Mouse (Mus musculus): ENCODE results near the gene Slc38a2.

The Slc38a2 gene

DNA sequence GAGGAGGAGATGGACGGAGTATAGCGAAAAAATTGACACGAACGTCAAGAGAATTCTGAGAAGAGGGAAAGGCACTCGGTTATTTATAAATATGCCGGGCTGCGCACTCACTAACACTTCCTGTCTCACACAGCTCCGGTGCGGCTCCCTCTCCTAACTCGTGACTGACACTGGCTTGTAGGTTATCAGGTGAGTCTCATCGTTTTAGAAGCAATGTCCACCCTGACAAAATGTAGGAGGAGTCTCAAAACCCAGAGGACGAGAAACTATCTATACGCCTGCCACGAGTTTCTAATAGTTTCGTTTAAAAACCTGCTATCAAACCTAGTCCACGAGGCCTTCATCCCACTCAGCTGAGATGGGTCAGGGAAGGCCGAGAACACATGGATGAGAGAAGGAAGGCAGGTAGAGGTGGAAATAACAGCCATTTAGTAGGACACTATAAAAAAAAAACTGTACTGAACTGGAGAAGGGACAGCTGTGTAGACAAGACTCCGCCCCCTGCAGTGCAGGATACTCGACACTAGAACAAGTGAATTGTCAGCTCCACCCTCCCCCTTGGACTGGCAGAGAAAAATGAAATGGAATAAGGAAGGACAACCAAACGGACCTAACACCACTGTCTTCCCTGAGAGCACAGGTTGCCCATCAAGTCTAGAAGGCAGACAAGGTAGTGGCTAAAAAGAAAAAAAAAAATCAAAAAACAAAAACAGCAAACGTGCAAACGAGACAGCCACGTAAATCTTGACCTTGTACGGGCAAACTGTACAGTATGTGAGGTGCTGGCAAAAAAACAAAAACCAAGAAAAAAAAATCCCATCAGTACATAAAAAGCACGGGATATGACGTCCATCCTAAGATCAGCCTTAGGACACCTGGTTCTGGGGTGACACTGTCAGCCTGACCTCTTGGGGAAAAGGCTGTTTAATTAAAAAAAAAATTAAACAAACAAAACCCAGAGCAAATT lies 3.8 kb downstream of the Slc38a2 start:
- WGBS = 52% methylated on average over 26 of the region's 26 CpGs

GRCm38 (mm10) chr15:96694988-96695387 lies 4.5 kb downstream of the Slc38a2 start:
- 79% methylated on average over 7 of the region's 7 CpGs for WGBS

GRCm38 (mm10) chr15:96693688-96694087 lies 5.8 kb downstream of the Slc38a2 start:
- WGBS = 33% methylated on average over 14 of the region's 14 CpGs

DNA sequence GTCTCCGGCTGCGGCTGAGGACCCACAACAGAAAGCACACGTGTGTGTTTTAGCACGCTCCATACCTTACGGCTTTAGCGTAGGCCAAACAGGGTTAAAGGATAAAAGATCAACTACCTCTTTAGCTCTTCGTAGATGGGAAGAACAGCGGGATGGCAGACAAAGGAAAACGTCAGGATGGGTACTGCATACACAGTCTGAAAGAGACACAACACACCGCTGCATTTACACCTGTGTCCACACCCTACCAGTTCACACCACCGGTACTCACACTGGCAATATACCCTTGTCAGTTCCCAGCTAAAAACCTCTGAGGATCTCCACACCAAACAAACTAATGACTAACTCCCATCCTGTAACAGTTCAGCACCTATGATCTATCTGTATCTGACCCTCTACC lies 7.1 kb downstream of the Slc38a2 start:
- WGBS = 80% methylated on average over 11 of the region's 11 CpGs

- 84% methylated on average over 15 of the region's 15 CpGs for WGBS
Measured at GRCm38 (mm10) chr15:96691381-96691780, 8.1 kb downstream of the Slc38a2 start.

DNA sequence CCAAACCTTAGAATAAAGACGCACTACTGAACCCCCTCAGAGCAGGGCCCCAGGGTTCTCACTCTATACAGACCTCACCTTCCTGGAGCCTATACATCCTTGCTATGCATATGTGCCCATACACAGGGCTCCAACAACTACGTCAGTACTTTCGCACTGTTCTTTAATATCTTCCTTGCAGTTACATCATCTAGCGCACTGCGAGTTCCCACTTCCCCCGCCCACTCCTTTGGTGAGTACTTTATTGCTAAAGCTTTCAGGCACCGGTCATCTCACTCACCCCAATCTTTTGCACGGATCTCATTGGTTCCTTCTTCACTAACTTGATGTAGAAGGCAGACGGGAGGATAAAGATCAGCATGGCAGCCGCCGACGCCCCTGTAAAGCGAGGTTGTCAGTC lies 8.7 kb downstream of the Slc38a2 start:
- WGBS = 73% methylated on average over 13 of the region's 13 CpGs

GRCm38 (mm10) chr15:96689919-96690318 lies 9.6 kb downstream of the Slc38a2 start:
- 80% methylated on average over 9 of the region's 9 CpGs for WGBS

GRCm38 (mm10) chr15:96688784-96689318 lies 10.7 kb downstream of the Slc38a2 start:
- 70% methylated on average over 12 of the region's 12 CpGs for WGBS

DNA sequence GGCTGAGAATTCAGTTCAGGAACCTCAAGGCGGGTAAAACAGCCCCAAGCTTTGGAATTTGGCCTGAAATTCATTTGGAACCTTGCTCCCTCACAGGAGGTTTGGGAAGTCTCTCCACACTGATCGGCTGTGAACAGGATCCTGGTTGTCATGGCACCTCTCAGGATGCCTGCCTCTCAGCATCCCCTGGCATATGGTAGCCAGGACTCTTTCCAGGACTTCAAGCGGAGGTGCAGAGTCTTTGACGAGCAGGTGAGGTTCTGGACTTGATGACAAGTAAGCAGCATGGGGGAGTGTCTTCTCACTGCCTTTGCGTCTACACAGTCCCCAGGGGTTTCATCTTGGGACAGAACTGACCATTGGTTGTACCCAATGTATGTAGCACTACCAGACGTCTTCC lies 11.5 kb downstream of the Slc38a2 start:
- WGBS = 62% methylated on average over 6 of the region's 6 CpGs

DNA sequence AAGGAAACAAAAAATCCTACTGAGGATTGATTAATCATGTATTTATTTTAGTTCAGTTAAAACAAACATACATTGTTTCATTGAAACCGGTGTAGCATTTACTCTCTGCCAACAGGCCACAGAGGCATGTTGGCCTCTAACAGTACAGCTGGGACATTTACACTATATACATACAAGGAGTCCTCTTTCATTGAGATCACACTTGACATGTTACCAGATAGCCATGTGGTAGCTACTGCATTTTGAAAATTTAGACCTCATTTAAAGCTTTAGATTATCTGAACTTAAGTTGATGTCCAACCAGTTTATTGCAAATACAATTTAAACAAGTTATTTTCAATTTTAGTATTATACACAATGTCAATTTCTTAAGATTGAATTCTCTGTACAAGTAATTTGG lies 12.2 kb downstream of the Slc38a2 start:
- 44% methylated on average over 1 of the region's 1 CpGs for WGBS

GRCm38 (mm10) chr15:96686201-96687159 lies 13.1 kb downstream of the Slc38a2 start:
- 85% methylated on average over 9 of the region's 9 CpGs for whole genome bisulfite sequencing

DNA sequence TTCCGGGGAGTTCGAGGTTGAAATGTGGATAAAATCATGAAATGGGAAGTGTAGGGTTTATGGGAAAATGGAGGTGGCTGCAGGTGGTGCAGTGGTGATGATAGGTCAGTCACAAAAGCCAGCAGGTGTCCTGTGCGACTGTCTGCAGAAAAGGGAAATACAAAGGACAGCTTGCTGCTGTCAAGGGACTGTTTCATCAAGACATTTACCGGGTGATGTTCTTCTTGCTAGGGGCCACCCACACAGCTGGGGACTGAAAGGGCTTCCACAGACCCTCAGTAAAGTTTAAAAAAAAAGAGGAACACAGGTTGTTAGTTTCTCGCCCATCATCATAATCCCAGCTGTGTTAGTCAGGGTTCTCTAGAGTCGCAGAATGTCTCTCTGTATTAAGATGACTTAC lies 14.3 kb downstream of the Slc38a2 start:
- WGBS = 71% methylated on average over 6 of the region's 6 CpGs

- 29% methylated on average over 11 of the region's 11 CpGs for WGBS
Measured at GRCm38 (mm10) chr15:96684132-96684830, 15.2 kb downstream of the Slc38a2 start.

- 78% methylated on average over 19 of the region's 19 CpGs for WGBS
Measured at GRCm38 (mm10) chr15:96678871-96679773, 20.4 kb downstream of the Slc38a2 start.

- 46% methylated on average over 10 of the region's 10 CpGs for WGBS
Measured at GRCm38 (mm10) chr15:96676518-96676917, 23.0 kb downstream of the Slc38a2 start.

- WGBS = 90% methylated on average over 15 of the region's 15 CpGs
Measured at GRCm38 (mm10) chr15:96675744-96676143, 23.8 kb downstream of the Slc38a2 start.

GRCm38 (mm10) chr15:96675055-96675454 lies 24.5 kb downstream of the Slc38a2 start:
- 91% methylated on average over 11 of the region's 11 CpGs for WGBS

- WGBS = 69% methylated on average over 1 of the region's 1 CpGs
Measured at GRCm38 (mm10) chr15:96674089-96674488, 25.4 kb downstream of the Slc38a2 start.

GRCm38 (mm10) chr15:96669721-96670120 lies 29.8 kb downstream of the Slc38a2 start:
- 70% methylated on average over 6 of the region's 6 CpGs for WGBS

DNA sequence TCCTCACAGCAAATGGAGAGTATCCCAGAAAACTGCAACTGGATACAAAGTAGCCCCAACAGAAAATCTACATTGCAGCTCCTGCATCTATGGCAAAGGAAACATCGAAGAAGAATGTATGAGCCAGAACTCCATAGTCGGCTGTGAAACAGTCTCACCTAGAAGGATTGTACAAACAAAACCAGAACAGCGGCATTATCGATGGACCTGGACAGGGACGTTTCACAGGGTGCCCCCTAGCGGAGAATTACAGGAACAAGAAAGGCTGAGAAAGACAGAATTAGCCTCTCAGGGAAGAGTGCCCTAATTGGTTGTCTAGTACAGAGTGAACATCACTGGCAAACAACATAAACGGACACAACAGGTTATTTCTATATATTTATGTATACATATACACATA lies 32.9 kb downstream of the Slc38a2 start:
- 3% methylated on average over 7 of the region's 7 CpGs for WGBS
